Mouse (Mus musculus) kidney, postnatal 14 days (tissue): ENCODE results near the gene Kdm1b.

Experiments used
- DNase-seq: peaks from one replicate; pipeline ENCODE4 v3.0.0; 2022; ENCODE audit warnings: mixed read lengths

Kdm1b gene

GRCm38 (mm10) chr13:47112056-47112455, 68.8 kb downstream of the Kdm1b start:
- DNase-seq, result no peak

GRCm38 (mm10) chr13:47112924-47113323, 69.6 kb downstream of the Kdm1b start:
- no peak for DNase-seq

DNA sequence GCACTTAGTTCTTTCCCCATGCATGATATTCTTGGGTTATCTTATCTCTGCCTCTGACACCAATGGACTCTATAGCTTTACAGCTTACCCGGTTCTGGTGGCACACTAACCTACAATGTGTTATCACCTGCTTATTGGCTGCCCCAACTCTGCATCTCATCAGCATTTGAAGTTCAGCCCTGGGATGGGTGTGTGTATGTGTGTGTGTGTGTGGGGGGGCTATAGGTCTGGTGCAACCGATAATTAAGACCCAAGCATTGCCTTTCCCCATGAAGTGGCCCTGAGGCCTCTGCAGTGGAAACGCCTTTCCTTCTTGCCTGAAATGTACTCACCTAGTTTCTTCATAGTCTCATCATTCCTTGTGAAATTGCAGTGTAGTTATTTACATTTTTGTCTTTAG, 72.7 kb downstream of the Kdm1b start:
- DNase-seq, result no peak

DNA sequence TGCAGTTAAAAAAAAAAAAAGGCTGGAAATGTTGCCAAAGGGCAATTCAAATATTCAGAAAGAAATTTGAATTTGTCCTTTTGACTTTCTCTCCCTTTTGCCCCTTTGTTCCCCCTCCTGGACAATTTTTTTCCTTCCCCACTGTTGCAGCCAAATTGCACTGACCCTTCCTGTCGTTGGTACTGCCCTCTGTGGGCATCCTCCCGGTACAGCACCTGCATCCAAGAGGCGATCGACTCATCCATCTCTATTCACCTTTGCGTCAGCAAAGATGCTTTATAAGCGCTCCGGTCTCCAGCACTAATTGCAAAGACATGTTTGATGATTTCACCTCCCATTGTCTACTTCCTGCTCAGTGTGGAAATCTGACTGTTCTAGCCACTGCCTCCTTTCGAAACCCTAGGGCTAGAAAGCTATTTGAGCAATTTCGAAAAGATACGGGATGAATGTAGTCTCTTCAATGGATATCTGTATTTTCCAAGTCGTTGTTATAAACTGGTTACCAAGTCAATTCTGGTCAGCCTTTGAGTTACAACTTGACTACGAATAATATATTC, 78.1 kb downstream of the Kdm1b start:
- no peak for DNase-seq

DNA sequence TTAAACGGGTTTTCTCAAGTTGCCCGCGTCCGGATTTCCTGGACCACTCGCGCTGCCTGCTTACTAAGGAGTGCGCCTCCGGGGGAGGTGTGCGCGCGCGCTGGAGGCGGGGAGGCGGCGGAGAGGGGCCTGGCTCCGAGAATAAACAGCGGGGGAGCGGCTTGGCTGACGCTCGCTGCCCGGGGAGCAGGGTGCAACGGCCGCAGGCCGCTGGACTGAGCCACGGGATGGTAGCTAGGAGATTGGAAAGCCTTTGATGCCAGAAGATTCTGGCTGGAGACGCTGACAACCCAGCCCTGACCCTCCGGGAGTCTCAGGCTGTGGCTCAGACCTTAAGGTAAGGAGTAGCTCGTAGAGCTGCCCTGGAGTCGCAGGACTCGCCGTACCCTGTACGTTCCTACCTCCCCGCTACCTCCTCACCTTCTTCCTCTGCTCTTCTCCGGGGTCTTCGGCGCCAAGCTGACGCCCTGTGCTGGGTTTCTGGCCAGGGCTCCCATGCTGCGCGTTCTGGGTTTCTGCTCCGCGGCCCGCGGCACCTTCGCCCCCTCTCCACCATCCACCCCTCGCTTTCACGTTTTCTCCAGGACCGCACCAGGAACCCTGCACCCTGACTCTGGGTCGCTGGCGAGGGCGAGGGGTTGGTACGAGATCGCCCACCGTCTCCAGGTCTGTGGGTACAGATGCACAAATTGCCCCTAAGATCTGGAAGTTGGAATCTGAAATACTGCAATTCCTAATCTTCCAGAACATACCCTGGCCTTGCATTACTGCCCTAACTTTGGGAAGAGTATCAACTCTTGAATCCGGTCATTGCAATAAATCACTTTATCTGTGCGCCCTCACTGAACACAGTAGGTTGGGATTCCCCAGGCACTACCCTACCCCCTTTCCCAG, 79.5 kb downstream of the Kdm1b start, which contains the start of gene Rnf144b:
TSS of gene Rnf144b (plus strand) at position 120 of the 894 bp plus-strand sequence.
- peak; percentile 58 for DNase-seq

GRCm38 (mm10) chr13:47124449-47124848, 81.2 kb downstream of the Kdm1b start:
- peak; percentile 19 for DNase-seq

DNA sequence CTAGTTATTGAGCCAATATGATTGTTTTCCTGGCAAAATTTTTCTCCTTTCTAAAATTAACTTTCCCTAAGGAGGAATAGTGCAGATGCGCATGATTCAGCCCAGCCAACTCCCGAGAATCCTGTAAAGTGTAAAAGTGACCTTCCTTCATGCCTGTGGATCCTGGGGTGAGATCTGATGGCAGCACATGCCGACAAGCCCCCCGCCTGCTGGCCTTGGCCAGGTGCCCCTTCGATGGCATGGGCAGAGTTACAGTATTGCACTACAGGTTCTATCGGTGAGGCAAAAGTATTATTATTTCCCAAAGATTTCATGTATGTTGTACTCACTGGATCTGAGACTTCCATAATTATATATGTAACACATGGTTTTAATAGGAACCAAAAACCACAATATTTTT, 81.7 kb downstream of the Kdm1b start:
- DNase-seq, result no peak

DNA sequence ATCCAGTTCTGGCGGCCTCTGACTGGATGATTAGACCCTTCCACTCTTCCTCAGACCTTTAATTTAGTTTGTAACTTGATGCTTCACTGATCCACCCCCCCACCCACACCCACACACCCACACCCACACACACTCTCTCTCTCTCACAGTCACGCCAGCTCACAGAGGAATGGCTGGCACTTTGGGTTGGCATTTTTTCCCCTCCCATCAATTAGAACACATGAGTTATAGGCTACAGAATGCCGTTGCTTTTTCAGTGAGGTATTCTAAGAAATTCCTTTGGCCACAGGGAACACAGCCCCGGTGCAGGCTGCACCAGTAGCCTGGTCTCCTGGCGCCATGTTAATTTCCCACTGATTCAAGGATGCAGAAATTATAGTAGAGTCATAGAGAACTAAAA, 82.3 kb downstream of the Kdm1b start:
- DNase-seq, result no peak

DNA sequence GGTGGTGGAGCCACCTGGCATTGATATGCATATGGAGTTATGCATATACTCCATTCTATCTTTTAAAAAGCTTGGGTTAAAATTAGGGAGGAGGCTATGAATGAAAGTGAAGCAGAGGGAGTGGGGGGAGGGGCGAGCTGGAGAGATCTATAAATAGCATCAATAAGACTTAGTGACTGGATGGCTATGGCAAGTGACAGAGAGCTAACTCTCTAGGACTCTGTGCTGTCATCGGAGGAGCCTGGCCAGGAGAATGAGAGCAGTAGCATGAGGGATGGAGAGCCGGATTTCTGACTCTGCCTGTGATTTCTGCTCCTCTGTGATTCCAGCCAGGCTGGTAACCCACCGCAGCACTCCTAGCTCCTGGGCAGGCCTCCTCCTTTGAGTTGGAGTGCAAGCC, 85.8 kb downstream of the Kdm1b start:
- DNase-seq, result no peak

DNA sequence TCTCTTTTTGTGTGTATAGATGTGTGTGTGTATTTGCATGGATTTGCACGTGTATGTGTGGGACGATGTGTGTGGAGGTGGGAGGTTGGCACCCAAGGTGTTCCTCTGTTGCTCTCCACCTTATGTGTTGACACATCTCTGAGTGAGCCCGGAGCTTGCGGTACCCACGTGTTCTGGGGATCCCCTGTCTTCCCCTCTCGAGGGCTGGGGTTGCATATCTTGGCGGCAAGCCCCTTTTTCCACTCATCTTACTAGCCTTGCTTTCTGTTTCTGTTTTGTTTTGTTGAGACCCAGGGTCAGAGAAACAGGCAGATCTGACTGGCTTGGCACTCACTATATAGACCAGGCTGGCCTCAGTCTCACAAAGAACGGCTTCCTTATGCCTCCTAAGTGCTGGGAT, 89.8 kb downstream of the Kdm1b start:
- no peak for DNase-seq

DNA sequence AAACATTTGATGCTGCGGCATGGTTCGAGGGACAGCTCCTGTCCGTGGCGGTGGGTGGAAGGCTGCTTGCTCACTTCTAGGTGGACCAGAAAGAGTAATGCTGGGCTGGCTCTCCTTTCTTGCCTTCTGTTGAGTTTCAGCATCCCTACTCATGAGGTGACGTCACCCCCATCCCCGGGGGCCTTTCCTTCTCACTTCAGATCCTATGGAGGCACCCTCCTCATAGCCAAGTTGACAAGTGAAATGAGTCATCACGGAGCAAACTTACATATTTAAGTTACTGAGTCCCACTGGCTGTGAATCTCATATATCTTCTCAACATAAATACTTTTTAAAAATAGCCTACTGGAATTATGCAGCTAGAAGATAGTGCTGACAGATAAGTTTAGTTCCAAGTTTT, 91.5 kb downstream of the Kdm1b start:
- DNase-seq, result no peak
